Mouse (Mus musculus) right cerebral cortex, postnatal 4 days (tissue): ENCODE measurements at regions not wholly inside any gene's neighbourhood (a gene's known extent, or its start where the extent isn't known, plus 50 kb on each side); places are given as distances from the start of the nearest gene placed in this dataset.

Experiments
- DNase-seq: peaks from one replicate; pipeline ENCODE4 v3.0.0-alpha.2; 2022

DNA sequence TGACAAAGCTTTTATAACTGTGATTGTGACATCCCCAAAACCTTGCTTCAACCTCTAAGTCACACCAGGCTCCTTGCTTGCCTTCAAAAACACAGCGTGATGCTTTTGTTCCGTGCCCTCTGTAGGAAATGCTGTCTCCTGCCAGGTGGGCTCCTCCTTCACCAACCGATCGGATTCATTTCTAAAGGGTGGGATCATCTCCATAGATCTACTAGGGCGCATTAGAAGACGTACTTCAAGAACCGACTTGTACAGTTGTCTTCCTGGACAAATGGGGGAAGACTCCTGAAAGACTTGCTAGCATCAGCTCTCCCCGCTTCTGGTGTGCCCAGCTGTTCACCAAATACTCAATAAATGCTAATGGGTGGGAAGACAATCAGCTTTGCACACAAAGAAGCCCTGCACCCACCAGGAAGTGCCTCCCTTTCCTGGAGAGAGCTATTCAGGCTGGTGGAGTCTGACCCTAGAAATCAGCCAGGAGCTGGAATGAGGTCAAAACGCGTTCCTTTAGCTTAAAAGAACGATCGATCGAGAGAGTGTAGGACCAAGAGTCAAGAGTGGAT, 53.0 kb downstream of the Hoxa1 start:
- DNase-seq, result no peak

DNA sequence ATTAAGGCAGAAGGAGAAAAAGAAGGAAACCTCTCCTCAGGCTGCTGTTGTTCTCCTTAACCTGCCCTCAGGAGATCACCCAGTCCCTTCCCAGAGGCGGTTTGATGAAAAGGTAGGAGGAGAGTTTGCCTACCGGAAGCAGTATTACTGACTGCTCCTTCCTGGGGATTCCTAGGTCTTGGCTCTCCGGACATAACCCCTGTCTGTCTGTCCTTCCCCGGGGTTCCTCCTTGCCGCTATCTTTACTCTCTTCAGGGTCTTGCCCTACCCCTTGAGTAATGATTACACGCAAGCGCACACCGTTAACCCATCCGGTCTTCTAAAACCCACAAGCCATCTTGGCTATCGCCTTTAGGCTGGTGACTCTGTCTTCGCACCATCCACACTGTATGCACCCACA, 54.0 kb downstream of the Hoxa1 start:
- DNase-seq, result no peak

DNA sequence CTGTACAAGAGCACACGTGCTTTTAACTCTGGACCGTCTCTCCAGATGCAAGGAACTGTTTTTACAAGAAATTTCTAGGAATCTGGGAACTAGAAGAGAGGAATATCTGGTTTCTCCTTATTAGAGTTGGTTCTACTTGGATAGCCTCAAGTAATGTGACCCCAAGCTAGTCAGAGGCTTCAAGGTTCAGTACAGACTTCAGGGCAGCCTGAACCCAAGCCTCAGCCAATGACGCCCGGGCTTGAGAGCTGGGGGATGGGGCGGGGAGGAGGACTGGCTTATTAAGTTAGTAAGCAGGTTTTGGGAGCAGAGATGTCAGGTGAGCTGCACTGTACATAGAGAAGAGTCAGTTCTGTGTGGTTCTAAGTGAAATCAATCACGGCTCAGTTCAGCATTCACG, 54.5 kb downstream of the Hoxa1 start:
- DNase-seq, result no peak

GRCm38 (mm10) chr6:52102699-52103098, 55.4 kb downstream of the Hoxa1 start:
- DNase-seq, result no peak

DNA sequence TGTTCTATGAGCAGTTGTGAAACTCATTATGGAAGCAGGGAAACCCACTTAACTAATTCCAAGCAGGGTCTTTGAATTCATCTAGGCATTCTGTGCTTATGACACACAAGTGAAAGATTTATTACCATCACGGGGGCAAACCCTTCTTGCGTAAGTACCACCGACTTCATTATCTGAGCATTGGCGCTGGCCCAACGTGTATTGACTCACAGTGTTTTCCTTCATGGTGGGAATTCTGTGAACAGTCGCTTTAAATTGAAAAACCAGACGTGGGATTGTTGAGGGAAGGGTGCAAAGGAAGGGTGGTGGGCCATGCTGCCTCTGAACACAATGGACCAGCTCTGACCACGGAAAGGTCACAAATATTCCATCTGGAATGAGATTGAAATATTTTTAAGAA, 55.9 kb downstream of the Hoxa1 start:
- DNase-seq, result no peak

DNA sequence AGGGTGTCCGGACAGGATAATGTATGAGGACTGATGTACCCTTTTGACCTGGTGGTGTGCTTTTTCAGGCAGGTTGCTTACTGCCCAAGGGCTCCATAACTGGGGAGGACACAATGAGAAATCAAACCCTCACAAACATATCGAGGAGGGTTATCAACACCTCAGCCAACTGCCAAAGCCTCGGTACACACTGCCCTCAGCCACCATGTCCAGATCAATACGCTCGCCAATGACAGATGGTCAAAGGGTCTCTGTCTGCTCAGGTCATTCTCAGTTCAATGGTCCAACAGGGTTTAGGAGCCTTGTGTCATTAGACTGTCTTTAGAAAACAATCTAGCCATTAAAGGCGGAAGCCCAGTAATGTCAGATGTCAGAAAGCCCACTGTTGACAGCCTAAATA, 56.9 kb downstream of the Hoxa1 start:
- no peak for DNase-seq

DNA sequence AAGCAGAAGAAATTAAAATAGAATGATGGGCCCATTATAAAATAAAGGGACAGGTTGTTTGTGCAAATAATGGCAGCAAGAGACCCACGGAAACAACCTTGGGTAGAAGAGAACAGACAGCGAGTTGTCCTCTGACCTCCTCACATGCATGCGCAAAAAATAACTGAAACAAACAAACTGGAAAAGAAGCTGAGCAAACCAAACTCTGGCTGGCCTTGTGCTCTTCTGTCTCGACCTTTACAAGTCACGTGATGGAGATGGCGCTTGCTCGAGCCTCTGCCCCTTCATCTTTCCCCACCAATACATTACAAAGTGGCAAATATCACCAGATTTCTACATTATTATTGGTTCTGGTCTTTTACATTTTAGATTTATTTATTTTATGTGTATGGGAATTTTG, 59.3 kb downstream of the Hoxa1 start:
- DNase-seq, result no peak

DNA sequence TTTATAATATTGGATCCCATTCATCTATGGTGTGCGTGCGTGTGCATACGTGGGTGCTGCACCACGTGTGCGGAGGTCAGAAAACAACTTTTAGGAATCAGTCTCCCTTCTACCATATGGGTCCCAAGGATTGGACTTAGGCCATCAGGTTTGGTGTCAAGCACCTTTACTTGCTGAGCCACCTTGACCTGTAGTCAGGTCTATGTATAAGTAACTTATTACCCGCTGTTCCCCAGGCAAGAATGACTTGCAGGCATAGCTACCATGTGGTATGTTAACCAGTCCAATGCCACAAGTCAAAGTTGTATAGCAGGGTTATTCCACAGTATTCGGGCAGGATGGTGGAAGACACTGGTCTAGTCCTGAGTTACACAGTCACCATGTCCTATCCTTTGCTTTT, 62.5 kb downstream of the Hoxa1 start:
- no peak for DNase-seq

DNA sequence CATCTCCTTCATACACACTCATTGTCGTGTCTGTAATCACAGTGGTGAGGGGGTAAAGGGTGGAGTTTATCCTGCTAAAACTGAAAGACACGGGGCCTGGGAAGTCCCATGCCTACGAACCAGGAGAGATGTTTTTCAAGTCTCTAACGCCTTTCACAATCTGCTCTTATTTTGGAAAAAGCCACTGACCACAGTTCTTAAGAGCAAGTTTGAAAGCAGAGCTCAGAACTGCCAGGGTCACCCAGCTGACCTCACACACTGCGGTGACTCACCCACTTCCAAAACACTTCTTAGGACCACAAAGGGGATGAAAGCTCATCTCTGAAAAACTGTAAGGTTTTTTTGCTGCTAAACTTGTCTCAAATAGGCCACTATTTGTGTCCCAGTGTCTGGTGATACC, 66.7 kb downstream of the Hoxa1 start:
- DNase-seq, result no peak

- no peak for DNase-seq
These were observed 72.0 kb downstream of the Hoxa1 start for GRCm38 (mm10) chr6:52085932-52086643.

DNA sequence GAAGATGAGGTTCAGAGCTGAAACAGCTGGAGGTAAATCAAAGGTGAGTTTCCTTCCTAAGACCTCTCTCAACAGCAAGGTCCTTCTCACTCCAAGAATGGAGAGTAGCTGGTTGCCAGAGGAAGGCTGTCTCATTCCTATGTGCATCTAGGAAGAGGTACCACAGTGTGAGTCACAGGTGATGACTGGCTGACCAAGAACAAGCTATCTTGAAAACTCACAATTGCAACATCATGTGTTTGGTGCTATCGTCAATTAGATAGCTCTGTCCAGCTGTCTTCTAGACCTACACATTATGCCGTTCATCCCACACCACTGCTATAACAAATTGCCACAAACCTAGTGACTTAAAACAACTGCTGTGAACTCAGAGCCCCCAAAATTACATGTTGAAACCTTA, 72.3 kb upstream of the Skap2 start:
- no peak for DNase-seq

- DNase-seq, result no peak
These were observed 67.2 kb upstream of the Skap2 start for GRCm38 (mm10) chr6:52079501-52079900.

DNA sequence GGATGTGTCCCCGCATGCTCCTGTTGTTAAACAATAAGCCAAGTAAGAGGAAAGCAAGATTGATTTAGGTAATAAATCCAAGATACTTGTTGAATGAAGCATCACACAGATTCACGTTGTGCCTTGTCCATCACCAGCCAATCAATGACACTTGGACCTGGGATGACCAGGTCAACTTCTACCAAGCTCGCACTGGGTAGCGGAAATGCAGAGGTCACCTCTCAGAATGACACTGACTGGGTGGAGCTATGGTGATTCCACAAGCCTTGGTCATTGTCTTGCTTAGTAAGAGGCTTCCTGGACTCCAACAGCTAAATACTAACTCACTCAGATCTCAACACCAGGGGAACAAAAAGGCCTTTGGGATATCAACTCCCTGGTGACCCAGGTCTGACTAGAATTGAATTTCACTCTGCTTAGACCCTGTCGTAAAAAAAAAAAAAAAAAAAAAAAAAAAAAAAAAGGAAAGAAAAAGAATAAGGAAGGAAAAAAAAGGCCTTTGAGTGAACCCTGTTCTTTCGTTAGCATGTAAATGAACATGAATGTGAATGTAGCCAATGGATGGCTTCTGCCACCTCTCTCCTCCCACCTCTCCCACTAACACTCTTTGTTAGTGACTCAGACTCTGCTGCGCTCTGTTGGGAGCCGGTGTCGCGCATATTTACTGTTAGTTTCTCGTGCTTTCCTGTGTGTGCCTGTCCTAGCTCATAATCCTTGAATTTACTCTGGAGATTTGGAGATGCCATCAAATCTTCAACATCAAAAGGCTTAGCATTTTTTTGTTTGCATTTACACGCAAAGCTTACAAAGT, 66.4 kb upstream of the Skap2 start:
- no peak for DNase-seq

- DNase-seq, result peak; percentile 33
These were observed 64.0 kb upstream of the Skap2 start for GRCm38 (mm10) chr6:52076179-52076932.

DNA sequence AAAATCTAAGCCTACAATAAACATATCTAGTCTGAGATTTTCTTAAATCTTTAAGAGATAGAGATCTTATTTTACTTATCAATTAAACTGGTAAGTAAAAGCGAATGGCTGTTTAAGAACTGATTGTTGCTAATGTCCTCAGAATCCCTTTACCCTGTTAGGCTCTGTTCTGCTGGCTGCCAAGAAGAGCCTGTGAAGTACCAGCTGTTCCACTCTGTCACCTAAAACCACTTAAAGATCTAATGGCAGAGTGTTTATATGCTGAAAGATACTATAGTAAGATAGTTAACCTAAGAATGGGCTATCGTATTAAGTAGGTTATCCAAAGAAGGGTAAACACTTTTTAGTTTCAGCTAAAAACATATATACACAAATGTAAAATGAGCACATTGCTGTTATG, 62.6 kb upstream of the Skap2 start:
- no peak for DNase-seq

DNA sequence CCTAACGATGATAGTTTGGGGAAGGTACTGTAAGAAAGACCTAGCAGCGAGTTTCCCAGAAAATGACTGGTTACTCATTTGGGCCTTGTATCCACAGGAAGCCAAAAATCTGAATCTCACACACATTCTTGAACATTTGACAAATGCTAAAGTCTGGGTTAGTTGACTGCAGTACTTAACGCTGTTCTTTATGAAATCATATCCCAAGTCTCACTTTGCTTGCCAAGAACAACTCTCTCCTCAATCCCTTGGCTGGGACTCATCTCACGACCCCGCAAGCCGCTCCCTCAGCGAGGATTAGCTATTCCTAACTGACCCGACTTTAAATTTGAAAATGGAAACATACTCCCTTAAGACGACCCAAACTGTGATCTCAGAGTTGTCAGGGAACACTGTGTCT, 54.8 kb upstream of the Skap2 start:
- DNase-seq, result no peak

DNA sequence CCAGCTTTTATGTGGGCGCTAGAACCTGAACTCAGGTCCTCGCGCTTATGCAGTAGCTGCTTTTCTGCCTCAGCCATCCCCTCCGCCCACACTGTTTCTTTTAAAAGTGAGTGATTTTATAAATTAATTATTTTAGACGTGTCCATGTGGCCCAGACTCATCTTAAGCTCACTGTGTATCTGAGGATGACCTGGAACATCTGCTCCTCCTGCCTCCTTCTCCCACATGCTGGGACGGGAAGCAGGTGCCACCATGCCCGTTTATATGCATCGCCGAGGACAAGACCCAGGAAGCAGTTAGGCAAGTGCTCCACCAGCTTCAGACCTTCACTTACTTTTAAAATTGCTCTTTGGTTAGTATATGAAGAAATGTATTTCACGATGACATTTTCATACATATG, 53.3 kb upstream of the Skap2 start:
- DNase-seq, result no peak

GRCm38 (mm10) chr6:52064176-52065015, 52.0 kb upstream of the Skap2 start:
- peak; percentile 16 for DNase-seq
